Mouse (Mus musculus): ENCODE results near the gene Slc22a18.

- TF ChIP-seq USF1 (IDR thresholded peaks at IDR 0.05; ENCODE audit: low read depth) (no peak), E2F4 (IDR thresholded peaks at IDR 0.05; ENCODE audit: insufficient read depth) (no peak)
These were observed 14.0 kb upstream of the Slc22a18 start for GRCm38 (mm10) chr7:143459332-143460211.

Measured in myocyte (in vitro differentiated cells).